Mouse (Mus musculus): ENCODE results near the gene Nfia. TPM values are rescaled to one million over a fixed set of nuclear protein-coding genes. Genes with fewer than 3 reads are reported as not detected.

Nfia gene
- total and polyA plus RNA-seq, 3 experiments = 0.96 to 25.1 (median 1.3) TPM

DNA sequence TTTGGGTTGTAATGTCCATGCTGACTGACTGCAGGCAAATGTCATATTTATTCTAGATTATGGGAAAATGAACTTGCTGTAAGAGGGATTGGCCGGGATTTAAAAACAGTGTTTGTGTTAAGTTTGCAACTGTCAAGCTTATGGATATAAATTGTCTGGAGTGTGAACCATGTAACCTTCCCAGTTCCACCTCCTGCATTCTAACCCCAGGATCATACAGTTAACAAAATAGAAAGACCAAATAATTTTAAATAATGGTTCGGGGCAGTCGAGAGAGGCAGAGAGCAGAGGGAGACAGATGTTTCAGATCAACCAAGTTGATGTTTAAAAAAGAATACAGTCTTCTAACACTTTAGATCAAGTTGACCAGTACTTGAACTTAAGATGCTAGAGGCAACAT is 290.7 kb downstream of the Nfia start:
- DNase-seq (ENCODE audit: low spot score) = no peak
- Histone ChIP-seq H3K9me3 (replicated peaks) (peaks cover 10% of the 10 kb centered on the region), H3K4me3 (ENCODE audit: low read depth, low read length) (no peak overlapping the region), H3K27me3 (ENCODE audit: insufficient read depth, low read length) (no peaks in the 10 kb centered on the region), H3K36me3 (replicated peaks) (peaks cover 20% of the 10 kb centered on the region), H3K4me1 (ENCODE audit: insufficient read depth, low read depth, low read length) (no peaks in the 10 kb centered on the region)
- no peak for TF ChIP-seq POLR2AphosphoS5 (IDR thresholded peaks at IDR 0.05; ENCODE audit: insufficient replicate concordance, low read depth, low read length)
- TF ChIP-seq GATA2 (IDR thresholded peaks at IDR 0.05; ENCODE audit: borderline replicate concordance, low read depth, low read length) = no peak
- no peak for TF ChIP-seq TAL1 (conservative IDR thresholded peaks at IDR 0.05; ENCODE audit: low read depth, low read length)
- TF ChIP-seq CTCF (IDR thresholded peaks at IDR 0.05; ENCODE audit: low read depth, low read length) = no peak
- no peak for TF ChIP-seq GATA1 (IDR thresholded peaks at IDR 0.05; ENCODE audit: borderline replicate concordance, low read length)
- no peak for ATAC-seq (ENCODE audit: extremely low read depth, insufficient number of reproducible peaks, low FRiP score, poor library complexity, severe bottlenecking)

DNA sequence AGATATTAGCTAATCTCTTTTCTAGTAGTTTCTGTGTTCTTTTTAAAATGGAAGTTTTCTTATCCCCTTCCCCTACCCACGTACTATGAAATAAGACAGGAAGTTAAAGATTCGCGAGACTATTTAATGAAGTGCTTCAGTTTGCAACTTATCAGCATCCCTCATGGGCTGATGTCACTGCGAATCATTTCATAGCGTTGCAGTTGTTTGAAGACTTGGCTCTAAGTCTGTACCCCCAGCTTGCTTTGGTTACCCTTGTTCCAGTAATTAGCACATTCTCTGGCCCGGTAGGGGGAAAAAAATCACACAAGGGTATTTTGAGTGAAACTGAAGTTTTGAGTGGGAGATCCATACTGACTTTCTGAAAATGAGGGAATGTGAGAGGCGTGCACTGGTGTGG is 303.6 kb downstream of the Nfia start:
- DNase-seq (ENCODE audit: low spot score) = no peak
- no peak overlapping the region for H3K4me3 ChIP-seq (ENCODE audit: low read depth, low read length)
- peaks cover 22% of the 10 kb centered on the region for H3K36me3 ChIP-seq (replicated peaks)
- H3K27me3 ChIP-seq (ENCODE audit: insufficient read depth, low read length) = no peaks in the 10 kb centered on the region
- no peak for ATAC-seq (ENCODE audit: extremely low read depth, insufficient number of reproducible peaks, low FRiP score, poor library complexity, severe bottlenecking)
- peaks cover 15% of the 10 kb centered on the region for H3K9me3 ChIP-seq (replicated peaks)
- no peak for TF ChIP-seq CTCF (IDR thresholded peaks at IDR 0.05; ENCODE audit: low read depth, low read length)
- no peak for TF ChIP-seq GATA1 (IDR thresholded peaks at IDR 0.05; ENCODE audit: borderline replicate concordance, low read length)
- no peak for TF ChIP-seq TAL1 (conservative IDR thresholded peaks at IDR 0.05; ENCODE audit: low read depth, low read length)
- TF ChIP-seq GATA2 (IDR thresholded peaks at IDR 0.05; ENCODE audit: borderline replicate concordance, low read depth, low read length) = no peak
- no peak for TF ChIP-seq POLR2AphosphoS5 (IDR thresholded peaks at IDR 0.05; ENCODE audit: insufficient replicate concordance, low read depth, low read length)
- no peaks in the 10 kb centered on the region for H3K4me1 ChIP-seq (ENCODE audit: insufficient read depth, low read depth, low read length)

DNA sequence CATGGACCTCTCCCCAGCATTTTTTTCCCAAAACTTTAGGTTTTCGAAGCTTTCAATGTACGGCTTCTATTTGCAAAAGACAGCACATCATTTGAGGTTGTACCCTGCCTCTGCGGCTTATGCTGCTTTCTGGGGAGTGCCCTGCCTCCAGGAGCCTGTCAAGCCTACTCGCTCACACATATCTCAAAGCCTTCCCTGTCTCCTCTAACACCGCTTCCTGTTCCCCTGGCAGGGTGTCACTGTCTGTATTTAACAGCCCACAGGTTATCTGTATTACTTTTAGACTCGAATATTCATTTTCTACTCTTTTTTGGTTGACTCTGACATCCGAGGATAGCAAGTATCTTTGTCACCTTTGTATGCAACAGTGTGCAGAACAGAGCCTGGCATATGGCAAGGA is 304.1 kb downstream of the Nfia start:
- Histone ChIP-seq H3K9me3 (replicated peaks) (peaks cover 18% of the 10 kb centered on the region), H3K4me1 (ENCODE audit: insufficient read depth, low read depth, low read length) (no peaks in the 10 kb centered on the region), H3K36me3 (replicated peaks) (peaks cover 28% of the 10 kb centered on the region), H3K27me3 (ENCODE audit: insufficient read depth, low read length) (no peaks in the 10 kb centered on the region), H3K4me3 (ENCODE audit: low read depth, low read length) (no peak overlapping the region)
- DNase-seq (ENCODE audit: low spot score) (no peak), ATAC-seq (ENCODE audit: extremely low read depth, insufficient number of reproducible peaks, low FRiP score, poor library complexity, severe bottlenecking) (no peak)
- TF ChIP-seq POLR2AphosphoS5 (IDR thresholded peaks at IDR 0.05; ENCODE audit: insufficient replicate concordance, low read depth, low read length) (no peak), CTCF (IDR thresholded peaks at IDR 0.05; ENCODE audit: low read depth, low read length) (no peak), GATA2 (IDR thresholded peaks at IDR 0.05; ENCODE audit: borderline replicate concordance, low read depth, low read length) (no peak), GATA1 (IDR thresholded peaks at IDR 0.05; ENCODE audit: borderline replicate concordance, low read length) (no peak), TAL1 (conservative IDR thresholded peaks at IDR 0.05; ENCODE audit: low read depth, low read length) (no peak)

DNA sequence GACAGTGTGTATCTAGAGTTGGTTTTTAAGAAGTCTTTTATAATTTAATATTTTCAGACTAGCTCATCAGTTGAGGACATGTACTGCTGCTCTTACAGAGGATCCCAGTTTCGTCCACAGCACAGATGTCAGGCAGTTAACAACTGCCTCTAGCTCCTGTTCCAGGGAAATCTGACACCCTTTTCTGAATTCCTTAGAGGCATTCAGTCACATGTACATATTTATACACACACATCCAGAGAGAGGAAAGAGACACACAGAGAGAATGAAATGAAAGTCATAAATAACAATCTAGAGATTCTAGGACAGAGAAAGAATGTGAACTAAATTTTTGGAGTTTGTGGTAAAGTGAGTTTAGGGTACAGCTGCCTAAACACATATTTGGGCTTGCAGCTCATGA is 308.1 kb downstream of the Nfia start:
- H3K9me3 ChIP-seq (replicated peaks) = peaks cover 28% of the 10 kb centered on the region
- H3K4me3 ChIP-seq (ENCODE audit: low read depth, low read length) = no peak overlapping the region

DNA sequence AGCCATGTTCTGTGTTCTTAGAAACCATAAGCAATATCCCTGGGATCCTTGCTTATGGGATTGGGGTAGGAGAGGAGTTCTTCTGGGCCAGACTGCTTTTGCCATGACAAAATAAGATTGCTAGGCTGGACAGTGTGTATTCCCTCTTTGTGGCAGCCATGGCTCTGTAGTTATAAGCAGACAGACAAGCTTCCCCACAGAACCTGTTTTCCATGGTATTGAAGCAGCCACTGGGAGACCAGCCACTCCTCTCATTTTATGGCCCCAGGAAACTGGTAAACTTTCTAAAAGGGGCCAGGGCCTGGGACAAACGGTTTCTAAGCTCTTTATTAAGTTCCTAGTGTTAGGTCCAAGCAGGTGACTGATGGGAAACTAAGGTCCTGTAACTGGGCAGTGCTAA is 309.4 kb downstream of the Nfia start:
- no peak for TF ChIP-seq GATA1 (IDR thresholded peaks at IDR 0.05; ENCODE audit: borderline replicate concordance, low read length)
- no peak for TF ChIP-seq TAL1 (conservative IDR thresholded peaks at IDR 0.05; ENCODE audit: low read depth, low read length)
- TF ChIP-seq POLR2AphosphoS5 (IDR thresholded peaks at IDR 0.05; ENCODE audit: insufficient replicate concordance, low read depth, low read length) = no peak
- no peak for TF ChIP-seq CTCF (IDR thresholded peaks at IDR 0.05; ENCODE audit: low read depth, low read length)
- no peak for TF ChIP-seq GATA2 (IDR thresholded peaks at IDR 0.05; ENCODE audit: borderline replicate concordance, low read depth, low read length)
- Histone ChIP-seq H3K9me3 (replicated peaks) (peaks cover 29% of the 10 kb centered on the region), H3K4me1 (ENCODE audit: insufficient read depth, low read depth, low read length) (no peaks in the 10 kb centered on the region), H3K4me3 (ENCODE audit: low read depth, low read length) (no peak overlapping the region), H3K36me3 (replicated peaks) (peaks cover 39% of the 10 kb centered on the region), H3K27me3 (ENCODE audit: insufficient read depth, low read length) (no peaks in the 10 kb centered on the region)
- ATAC-seq (ENCODE audit: extremely low read depth, insufficient number of reproducible peaks, low FRiP score, poor library complexity, severe bottlenecking) (no peak), DNase-seq (ENCODE audit: low spot score) (no peak)

More for the DNA sequence above, 308.1 kb downstream of the Nfia start:
- TF ChIP-seq CTCF (IDR thresholded peaks at IDR 0.05; ENCODE audit: low read depth, low read length) = no peak
- no peak for TF ChIP-seq GATA1 (IDR thresholded peaks at IDR 0.05; ENCODE audit: borderline replicate concordance, low read length)
- TF ChIP-seq POLR2AphosphoS5 (IDR thresholded peaks at IDR 0.05; ENCODE audit: insufficient replicate concordance, low read depth, low read length) = no peak
- TF ChIP-seq GATA2 (IDR thresholded peaks at IDR 0.05; ENCODE audit: borderline replicate concordance, low read depth, low read length) = no peak
- TF ChIP-seq TAL1 (conservative IDR thresholded peaks at IDR 0.05; ENCODE audit: low read depth, low read length) = no peak
- ATAC-seq (ENCODE audit: extremely low read depth, insufficient number of reproducible peaks, low FRiP score, poor library complexity, severe bottlenecking) (no peak), DNase-seq (ENCODE audit: low spot score) (no peak)
- Histone ChIP-seq H3K36me3 (replicated peaks) (peaks cover 37% of the 10 kb centered on the region), H3K4me1 (ENCODE audit: insufficient read depth, low read depth, low read length) (no peaks in the 10 kb centered on the region), H3K27me3 (ENCODE audit: insufficient read depth, low read length) (no peaks in the 10 kb centered on the region)

DNA sequence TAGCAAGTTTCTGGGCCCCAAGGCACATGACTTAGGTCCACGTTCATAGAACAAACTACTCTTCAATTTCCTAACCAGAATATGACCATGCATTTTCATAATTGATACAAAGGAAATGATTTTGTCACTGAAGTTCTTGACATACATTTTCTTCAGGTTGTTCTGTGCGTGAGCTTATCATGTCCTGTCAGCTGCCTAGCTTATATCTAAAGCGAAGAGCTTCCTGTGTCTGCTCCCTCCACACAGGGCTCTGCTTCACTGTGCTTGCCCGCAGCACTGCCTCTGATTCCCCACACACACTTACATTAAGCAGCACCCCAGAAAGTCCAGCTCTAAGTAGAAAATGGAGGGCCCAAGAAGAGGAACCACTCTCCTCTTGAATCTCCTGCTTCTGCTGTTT is 310.0 kb downstream of the Nfia start:
- Histone ChIP-seq H3K9me3 (replicated peaks) (peaks cover 33% of the 10 kb centered on the region), H3K27me3 (ENCODE audit: insufficient read depth, low read length) (no peaks in the 10 kb centered on the region), H3K36me3 (replicated peaks) (peaks cover 40% of the 10 kb centered on the region), H3K4me1 (ENCODE audit: insufficient read depth, low read depth, low read length) (no peaks in the 10 kb centered on the region), H3K4me3 (ENCODE audit: low read depth, low read length) (no peak overlapping the region)
- no peak for DNase-seq (ENCODE audit: low spot score)
- TF ChIP-seq CTCF (IDR thresholded peaks at IDR 0.05; ENCODE audit: low read depth, low read length) (no peak), TAL1 (conservative IDR thresholded peaks at IDR 0.05; ENCODE audit: low read depth, low read length) (no peak), GATA1 (IDR thresholded peaks at IDR 0.05; ENCODE audit: borderline replicate concordance, low read length) (no peak), POLR2AphosphoS5 (IDR thresholded peaks at IDR 0.05; ENCODE audit: insufficient replicate concordance, low read depth, low read length) (no peak), GATA2 (IDR thresholded peaks at IDR 0.05; ENCODE audit: borderline replicate concordance, low read depth, low read length) (no peak)
- peak; percentile 41 for ATAC-seq (ENCODE audit: extremely low read depth, insufficient number of reproducible peaks, low FRiP score, poor library complexity, severe bottlenecking)

All from G1E (cell line).